Mouse (Mus musculus): ENCODE measurements around the gene Usp50. TPM values are rescaled to one million over a fixed set of nuclear protein-coding genes. Genes with fewer than 3 reads are reported as not detected.

The Usp50 gene
- polyA plus RNA-seq, 1 experiment from 2014 or later: 2.2 TPM

Other genes with a start within 250 kb of the Usp50 start
- 0.79 and 2.5 TPM in 2 replicates for gene Slc27a2, start 231.1 kb downstream of the Usp50 start, polyA plus RNA-seq (2015; fragmentation: Nextera tagmentation; extraction: Ambion mirVana)
- 3.8 and 4.2 TPM in 2 replicates for gene Hdc, start 164.2 kb downstream of the Usp50 start, polyA plus RNA-seq (2015; fragmentation: Nextera tagmentation; extraction: Ambion mirVana)
- 31.3 and 31.6 TPM in 2 replicates for gene Gabpb1, start 107.1 kb downstream of the Usp50 start, polyA plus RNA-seq (2015; fragmentation: Nextera tagmentation; extraction: Ambion mirVana)
- 26.7 and 28.4 TPM in 2 replicates for gene Usp8, start 76.1 kb downstream of the Usp50 start, polyA plus RNA-seq (2015; fragmentation: Nextera tagmentation; extraction: Ambion mirVana)
- 36.6 and 40.3 TPM in 2 replicates for gene Trpm7, start 92.8 kb upstream of the Usp50 start, polyA plus RNA-seq (2015; fragmentation: Nextera tagmentation; extraction: Ambion mirVana)
- gene Sppl2a, start 149.8 kb upstream of the Usp50 start, polyA plus RNA-seq (2015; fragmentation: Nextera tagmentation; extraction: Ambion mirVana): 27.4 and 30.0 TPM in 2 replicates
- gene Ap4e1, start 225.2 kb upstream of the Usp50 start, polyA plus RNA-seq (2015; fragmentation: Nextera tagmentation; extraction: Ambion mirVana): 7.6 and 8.2 TPM in 2 replicates

Data from heart, embryonic 13.5 days (tissue).